ENCODE assay signal across 14 mouse cellular contexts in genomic region chr3:96579239-96579750, GRCm38 (mm10). TPM values are rescaled to one million over a fixed set of nuclear protein-coding genes. Genes with fewer than 3 reads are reported as not detected.
DNase-seq lines count a peak whose midpoint lies in the region; ATAC-seq and TF ChIP-seq lines count a peak whose summit lies in the region.
"Had no signal": no experiment of that assay in that cellular context is flagged by ENCODE, and none has a peak within 500 bp of the region (broad histone marks: within the 10 kb centered on the region; RNA-seq: fewer than 3 reads in every experiment).

No protein-coding gene starts in this region.

- H3K27me3 ChIP-seq in hindbrain, embryonic 13.5 days = peaks cover 11% of the 10 kb centered on the region
- no peaks in the 10 kb centered on the region for H3K27me3 ChIP-seq in hindbrain, embryonic 11.5 days (ENCODE audit: control insufficient read depth, insufficient read depth, low read length)
- no peaks in the 10 kb centered on the region for H3K27me3 ChIP-seq in megakaryocyte, embryonic 14.5 days (replicated peaks)
- H3K27me3 ChIP-seq in heart, embryonic 13.5 days (replicated peaks) = no peaks in the 10 kb centered on the region

- ATAC-seq in hindbrain, embryonic 13.5 days (ENCODE audit: low FRiP score) = no peak
- ATAC-seq in hindbrain, embryonic 11.5 days (ENCODE audit: low FRiP score) = no peak
- ATAC-seq in megakaryocyte, adult 5-6 weeks (ENCODE audit: poor library complexity, severe bottlenecking) = no peak
- ATAC-seq in heart, embryonic 13.5 days (ENCODE audit: extremely low read depth, insufficient number of reproducible peaks, low FRiP score, low TSS enrichment) = no peak
- no peak for ATAC-seq in frontal cortex, adult (ENCODE audit: low TSS enrichment)
- no peak for ATAC-seq in megakaryocyte-erythroid progenitor cell, adult 5-6 weeks (replicated peaks; ENCODE audit: low FRiP score, low TSS enrichment, poor library complexity, severe bottlenecking)

- TF ChIP-seq CTCF in olfactory bulb, adult 2 months (IDR thresholded peaks at IDR 0.05; ENCODE audit: insufficient read depth, low read depth, low read length) = no peak

- no peaks in the 10 kb centered on the region for H3K36me3 ChIP-seq in hindbrain, embryonic 13.5 days
- H3K36me3 ChIP-seq in hindbrain, embryonic 11.5 days (ENCODE audit: control insufficient read depth, insufficient read depth, low read length) = no peaks in the 10 kb centered on the region
- peaks cover 25% of the 10 kb centered on the region for H3K36me3 ChIP-seq in megakaryocyte, embryonic 14.5 days (replicated peaks; ENCODE audit: low read length)
- H3K36me3 ChIP-seq in heart, embryonic 13.5 days = peaks cover 7% of the 10 kb centered on the region; the same call in 1 of the 2 replicates

- H3K27ac ChIP-seq in hindbrain, embryonic 13.5 days = no peak overlapping the region
- H3K27ac ChIP-seq in hindbrain, embryonic 11.5 days (ENCODE audit: low read depth, low read length) = no peak overlapping the region
- H3K27ac ChIP-seq in heart, embryonic 13.5 days (replicated peaks) = no peak overlapping the region; the same call in 1 of the 2 replicates
- 0 out of 2 replicates have a peak overlapping the region, but pooled peaks have one; percentile 8 for H3K27ac ChIP-seq in olfactory bulb, adult 2 months (ENCODE audit: insufficient read depth, low read depth, low read length)

- peaks cover 31% of the 10 kb centered on the region for H3K4me1 ChIP-seq in hindbrain, embryonic 13.5 days (replicated peaks)
- peaks cover 3% of the 10 kb centered on the region for H3K4me1 ChIP-seq in hindbrain, embryonic 11.5 days (replicated peaks; ENCODE audit: control insufficient read depth, insufficient read depth, low read length)
- peaks cover 51% of the 10 kb centered on the region for H3K4me1 ChIP-seq in megakaryocyte, embryonic 14.5 days
- H3K4me1 ChIP-seq in heart, embryonic 13.5 days = peaks cover 62% of the 10 kb centered on the region
- H3K4me1 ChIP-seq in olfactory bulb, adult 2 months (ENCODE audit: control insufficient read depth, insufficient read depth, low read length) = peaks cover 16% of the 10 kb centered on the region

- 71% methylated on average over 4 of the region's 4 CpGs for WGBS in hindbrain, embryonic 13.5 days
- 74% methylated on average over 4 of the region's 4 CpGs for WGBS in hindbrain, embryonic 11.5 days
- 60% methylated on average over 4 of the region's 4 CpGs for WGBS in heart, embryonic 13.5 days
- WGBS in olfactory bulb, adult 2 months = 77% methylated on average over 4 of the region's 4 CpGs

- H3K4me3 ChIP-seq in hindbrain, embryonic 13.5 days = no peak overlapping the region
- no peak overlapping the region for H3K4me3 ChIP-seq in hindbrain, embryonic 11.5 days (ENCODE audit: low read depth, low read length)
- peak overlapping the region; percentile 87 for H3K4me3 ChIP-seq in megakaryocyte, embryonic 14.5 days (replicated peaks)
- H3K4me3 ChIP-seq in heart, embryonic 13.5 days = no peak overlapping the region
- H3K4me3 ChIP-seq in olfactory bulb, adult 2 months (ENCODE audit: insufficient read depth, low read depth, low read length) = no peak overlapping the region
- H3K4me3 ChIP-seq: erythroblast, embryonic 14.5 days had no signal

- no peaks in the 10 kb centered on the region for H3K9me3 ChIP-seq in hindbrain, embryonic 13.5 days
- no peaks in the 10 kb centered on the region for H3K9me3 ChIP-seq in hindbrain, embryonic 11.5 days (ENCODE audit: control insufficient read depth, low read length)
- H3K9me3 ChIP-seq in megakaryocyte, embryonic 14.5 days = peaks cover 6% of the 10 kb centered on the region; the same call in 1 of the 2 replicates
- no peaks in the 10 kb centered on the region for H3K9me3 ChIP-seq in heart, embryonic 13.5 days

- TF ChIP-seq POLR2A in olfactory bulb, adult 2 months (IDR thresholded peaks at IDR 0.05; ENCODE audit: insufficient read depth, low read depth, low read length) = no peak

- DNase-seq in hindbrain, embryonic 11.5 days (ENCODE audit: low spot score) = no peak
- DNase-seq: adrenal gland, postnatal 36 days; cerebellum, postnatal 10 days; left cerebral cortex, postnatal 4 days; spleen, adult 18-20 months; thymus, postnatal 14 days had no signal

- no peak overlapping the region for H3K4me2 ChIP-seq in hindbrain, embryonic 13.5 days
- no peak overlapping the region for H3K4me2 ChIP-seq in hindbrain, embryonic 11.5 days (replicated peaks; ENCODE audit: low read depth, low read length)
- H3K4me2 ChIP-seq in heart, embryonic 13.5 days = no peak overlapping the region

- 0 out of 2 replicates have a peak overlapping the region, but pooled peaks have one; percentile 43 for H3K9ac ChIP-seq in hindbrain, embryonic 13.5 days
- H3K9ac ChIP-seq in hindbrain, embryonic 11.5 days (ENCODE audit: low read depth, low read length) = no peak overlapping the region
- H3K9ac ChIP-seq in heart, embryonic 13.5 days = peak overlapping the region; percentile 57

RNA-seq across cellular contexts. Expression of gene Gm16253, which starts 2.5 kb away (rescaled TPM):
- polyA plus RNA-seq in hindbrain, embryonic 13.5 days (2015; fragmentation: Nextera tagmentation; extraction: Ambion mirVana) = 1.2 and 1.6 TPM in 2 replicates
- 0.46 and 0.70 TPM in 2 replicates for polyA plus RNA-seq in hindbrain, embryonic 11.5 days (2014; fragmentation: Nextera tagmentation; extraction: Ambion mirVana)
- 0.51 TPM in 1 of 2 replicates, not detected in the other for polyA plus RNA-seq in megakaryocyte, embryonic 14.5 days (2012; ENCODE audit: insufficient read depth, low replicate concordance)
- not detected in 2 replicates for total RNA-seq in megakaryocyte, adult 5-6 weeks (2015)
- total RNA-seq in megakaryocyte, adult 5-6 weeks (2017) = 0.40 TPM in 1 of 2 replicates, not detected in the other
- 1.6 and 1.7 TPM in 2 replicates for polyA plus RNA-seq in heart, embryonic 13.5 days (2015; fragmentation: Nextera tagmentation; extraction: Ambion mirVana)
- not detected in 2 replicates for polyA plus RNA-seq in olfactory bulb, adult 2 months (2012; ENCODE audit: insufficient read depth, insufficient read length, low replicate concordance, missing spikeins)
- total RNA-seq in megakaryocyte-erythroid progenitor cell, adult 5-6 weeks (2014; fragmentation: Nextera tagmentation) = not detected in 2 replicates
- total RNA-seq in megakaryocyte-erythroid progenitor cell, adult 5-6 weeks (2017) = not detected in 2 replicates
- total RNA-seq: adrenal gland, postnatal 36 days; left cerebral cortex, postnatal 4 days had no signal
- polyA plus RNA-seq: erythroblast, embryonic 14.5 days had no signal

RNA-seq across cellular contexts. Expression of gene Polr3gl, which starts 14.7 kb away (rescaled TPM):
- 38.3 and 39.3 TPM in 2 replicates for polyA plus RNA-seq in hindbrain, embryonic 13.5 days (2015; fragmentation: Nextera tagmentation; extraction: Ambion mirVana)
- polyA plus RNA-seq in hindbrain, embryonic 11.5 days (2014; fragmentation: Nextera tagmentation; extraction: Ambion mirVana) = 15.4 and 16.6 TPM in 2 replicates
- polyA plus RNA-seq in megakaryocyte, embryonic 14.5 days (2012; ENCODE audit: insufficient read depth, low replicate concordance) = 4.6 and 15.4 TPM in 2 replicates
- total RNA-seq in megakaryocyte, adult 5-6 weeks (2015) = 22.8 and 26.3 TPM in 2 replicates
- 45.6 and 46.4 TPM in 2 replicates for total RNA-seq in megakaryocyte, adult 5-6 weeks (2017)
- 33.5 and 36.1 TPM in 2 replicates for polyA plus RNA-seq in heart, embryonic 13.5 days (2015; fragmentation: Nextera tagmentation; extraction: Ambion mirVana)
- not detected in 2 replicates for polyA plus RNA-seq in olfactory bulb, adult 2 months (2012; ENCODE audit: insufficient read depth, insufficient read length, low replicate concordance, missing spikeins)
- 18.4 and 38.1 TPM in 2 replicates for total RNA-seq in megakaryocyte-erythroid progenitor cell, adult 5-6 weeks (2014; fragmentation: Nextera tagmentation)
- total RNA-seq in megakaryocyte-erythroid progenitor cell, adult 5-6 weeks (2017) = 56.0 and 72.8 TPM in 2 replicates

RNA-seq across cellular contexts. Expression of gene Ankrd34a, which starts 17.1 kb away (rescaled TPM):
- polyA plus RNA-seq in hindbrain, embryonic 13.5 days (2015; fragmentation: Nextera tagmentation; extraction: Ambion mirVana) = 9.7 and 10.5 TPM in 2 replicates
- polyA plus RNA-seq in hindbrain, embryonic 11.5 days (2014; fragmentation: Nextera tagmentation; extraction: Ambion mirVana) = 2.0 and 2.4 TPM in 2 replicates
- not detected in 2 replicates for polyA plus RNA-seq in megakaryocyte, embryonic 14.5 days (2012; ENCODE audit: insufficient read depth, low replicate concordance)
- not detected in 2 replicates for total RNA-seq in megakaryocyte, adult 5-6 weeks (2015)
- total RNA-seq in megakaryocyte, adult 5-6 weeks (2017) = not detected in 2 replicates
- polyA plus RNA-seq in heart, embryonic 13.5 days (2015; fragmentation: Nextera tagmentation; extraction: Ambion mirVana) = 6.5 and 8.1 TPM in 2 replicates
- polyA plus RNA-seq in olfactory bulb, adult 2 months (2012; ENCODE audit: insufficient read depth, insufficient read length, low replicate concordance, missing spikeins) = not detected in 2 replicates
- not detected in 2 replicates for total RNA-seq in megakaryocyte-erythroid progenitor cell, adult 5-6 weeks (2014; fragmentation: Nextera tagmentation)
- total RNA-seq in megakaryocyte-erythroid progenitor cell, adult 5-6 weeks (2017) = not detected in 2 replicates
- polyA plus RNA-seq: erythroblast, embryonic 14.5 days had no signal

RNA-seq across cellular contexts. Expression of gene Txnip, which starts 21.5 kb away (rescaled TPM):
- polyA plus RNA-seq in hindbrain, embryonic 13.5 days (2015; fragmentation: Nextera tagmentation; extraction: Ambion mirVana) = 60.5 and 67.6 TPM in 2 replicates
- 48.9 and 53.4 TPM in 2 replicates for polyA plus RNA-seq in hindbrain, embryonic 11.5 days (2014; fragmentation: Nextera tagmentation; extraction: Ambion mirVana)
- polyA plus RNA-seq in megakaryocyte, embryonic 14.5 days (2012; ENCODE audit: insufficient read depth, low replicate concordance) = 4.1 and 22.7 TPM in 2 replicates
- total RNA-seq in megakaryocyte, adult 5-6 weeks (2015) = 411 and 437 TPM in 2 replicates
- 356 and 357 TPM in 2 replicates for total RNA-seq in megakaryocyte, adult 5-6 weeks (2017)
- polyA plus RNA-seq in heart, embryonic 13.5 days (2015; fragmentation: Nextera tagmentation; extraction: Ambion mirVana) = 156 and 165 TPM in 2 replicates
- polyA plus RNA-seq in olfactory bulb, adult 2 months (2012; ENCODE audit: insufficient read depth, insufficient read length, low replicate concordance, missing spikeins) = not detected in 2 replicates
- total RNA-seq in megakaryocyte-erythroid progenitor cell, adult 5-6 weeks (2014; fragmentation: Nextera tagmentation) = 257 and 274 TPM in 2 replicates
- 121 and 224 TPM in 2 replicates for total RNA-seq in megakaryocyte-erythroid progenitor cell, adult 5-6 weeks (2017)

RNA-seq across cellular contexts. Expression of gene Lix1l, which starts 21.7 kb away (rescaled TPM):
- polyA plus RNA-seq in hindbrain, embryonic 13.5 days (2015; fragmentation: Nextera tagmentation; extraction: Ambion mirVana) = 6.8 and 7.3 TPM in 2 replicates
- 7.1 and 7.8 TPM in 2 replicates for polyA plus RNA-seq in hindbrain, embryonic 11.5 days (2014; fragmentation: Nextera tagmentation; extraction: Ambion mirVana)
- 1.2 TPM in 1 of 2 replicates, not detected in the other for polyA plus RNA-seq in megakaryocyte, embryonic 14.5 days (2012; ENCODE audit: insufficient read depth, low replicate concordance)
- 0.59 and 1.7 TPM in 2 replicates for total RNA-seq in megakaryocyte, adult 5-6 weeks (2015)
- total RNA-seq in megakaryocyte, adult 5-6 weeks (2017) = 1.7 TPM in 2 replicates
- polyA plus RNA-seq in heart, embryonic 13.5 days (2015; fragmentation: Nextera tagmentation; extraction: Ambion mirVana) = 4.6 and 5.2 TPM in 2 replicates
- not detected in 2 replicates for polyA plus RNA-seq in olfactory bulb, adult 2 months (2012; ENCODE audit: insufficient read depth, insufficient read length, low replicate concordance, missing spikeins)
- total RNA-seq in megakaryocyte-erythroid progenitor cell, adult 5-6 weeks (2014; fragmentation: Nextera tagmentation) = 0.25 and 0.72 TPM in 2 replicates
- total RNA-seq in megakaryocyte-erythroid progenitor cell, adult 5-6 weeks (2017) = 0.72 and 0.94 TPM in 2 replicates
